ENCODE assay signal across 8 mouse cellular contexts in genomic region chr19:5016782-5017181, GRCm38 (mm10). TPM values are rescaled to one million over a fixed set of nuclear protein-coding genes. Genes with fewer than 3 reads are reported as not detected.
DNase-seq lines count a peak whose midpoint lies in the region; ATAC-seq lines count a peak whose summit lies in the region.

No protein-coding gene starts in this region.

- no peak for ATAC-seq in embryonic facial prominence, embryonic 12.5 days (ENCODE audit: insufficient number of reproducible peaks, insufficient read depth, low FRiP score, low TSS enrichment)
- ATAC-seq in limb, embryonic 12.5 days (ENCODE audit: insufficient number of reproducible peaks, insufficient read depth, low FRiP score, low TSS enrichment, low read depth): 0 out of 2 replicates have a peak, but pooled peaks have one; percentile 37
- ATAC-seq in monocyte, adult 5-6 weeks (replicated peaks; ENCODE audit: insufficient number of reproducible peaks, low FRiP score, low TSS enrichment, poor library complexity, severe bottlenecking): peak; percentile 89

- H3K9ac ChIP-seq in embryonic facial prominence, embryonic 12.5 days: no peak overlapping the region
- H3K9ac ChIP-seq in limb, embryonic 12.5 days (replicated peaks): peak overlapping the region; percentile 27; the same call in 1 of the 2 replicates

- no peaks in the 10 kb centered on the region for H3K27me3 ChIP-seq in embryonic facial prominence, embryonic 12.5 days
- no peaks in the 10 kb centered on the region for H3K27me3 ChIP-seq in limb, embryonic 12.5 days

- H3K4me3 ChIP-seq in embryonic facial prominence, embryonic 12.5 days: no peak overlapping the region
- no peak overlapping the region for H3K4me3 ChIP-seq in limb, embryonic 12.5 days (replicated peaks)

- no peaks in the 10 kb centered on the region for H3K36me3 ChIP-seq in embryonic facial prominence, embryonic 12.5 days
- no peaks in the 10 kb centered on the region for H3K36me3 ChIP-seq in limb, embryonic 12.5 days

- H3K9me3 ChIP-seq in embryonic facial prominence, embryonic 12.5 days: no peaks in the 10 kb centered on the region
- H3K9me3 ChIP-seq in limb, embryonic 12.5 days: no peaks in the 10 kb centered on the region

- 17% methylated on average over 12 of the region's 12 CpGs for WGBS in embryonic facial prominence, embryonic 12.5 days
- WGBS in limb, embryonic 12.5 days: 22% methylated on average over 12 of the region's 12 CpGs

- peak; percentile 52 for DNase-seq in layer of hippocampus, adult 9-11 months
- DNase-seq in layer of hippocampus, adult 8-10 months (ENCODE audit: low spot score in 2 of 2): no peak
- peak; percentile 60 to 71 for DNase-seq in adrenal gland, adult 18-20 months (ENCODE audit: low spot score in 2 of 2)
- peak; percentile 78 to 82 for DNase-seq in heart, postnatal 14 days
- peak; percentile 65 for DNase-seq in testis, postnatal 14 days (ENCODE audit: low spot score)

- no peak overlapping the region for H3K27ac ChIP-seq in embryonic facial prominence, embryonic 12.5 days
- peak overlapping the region; percentile 23; the same call in 1 of the 2 replicates for H3K27ac ChIP-seq in limb, embryonic 12.5 days

- H3K4me1 ChIP-seq in embryonic facial prominence, embryonic 12.5 days: peaks cover 7% of the 10 kb centered on the region; the same call in 1 of the 2 replicates
- peaks cover 9% of the 10 kb centered on the region for H3K4me1 ChIP-seq in limb, embryonic 12.5 days (replicated peaks)

- 0 out of 2 replicates have a peak overlapping the region, but pooled peaks have one; percentile 1 for H3K4me2 ChIP-seq in embryonic facial prominence, embryonic 12.5 days (replicated peaks)
- 0 out of 2 replicates have a peak overlapping the region, but pooled peaks have one; percentile 15 for H3K4me2 ChIP-seq in limb, embryonic 12.5 days

- intact Hi-C loops in heart, postnatal 14 days (cut with DNase I): loop anchor here (5.0 kb wide), 1 partner anchor 56 kb away; no protein-coding TSS in a partner anchor

RNA-seq across cellular contexts. Expression of gene Slc29a2, which starts 6.9 kb away (rescaled TPM):
- 10 to 100 TPM; 12.3 to 19.8 (median 16.3) TPM for total RNA-seq in layer of hippocampus, adult 8-10 months (2022)
- total RNA-seq in adrenal gland, adult 18-20 months (2021): 1 to 10 TPM; 2.9 to 4.5 TPM
- polyA plus RNA-seq in embryonic facial prominence, embryonic 12.5 days (2016; fragmentation: Nextera tagmentation; extraction: Ambion mirVana): 4.7 and 5.1 TPM in 2 replicates
- 10 to 100 TPM; 15.2 to 15.3 TPM for total RNA-seq in heart, postnatal 14 days (2021)
- polyA plus RNA-seq in limb, embryonic 12.5 days (2016; fragmentation: Nextera tagmentation; extraction: Ambion mirVana): 4.9 and 5.7 TPM in 2 replicates
- 0.97 TPM in 1 of 3 replicates, not detected in the others for total RNA-seq in monocyte, adult 5-6 weeks (2017)

RNA-seq across cellular contexts. Expression of gene B4gat1, which starts 21.8 kb away (rescaled TPM):
- 100 to 1,000 TPM; 107 to 119 (median 111) TPM for total RNA-seq in layer of hippocampus, adult 8-10 months (2022)
- 10 to 100 TPM; 25.9 to 31.8 TPM for total RNA-seq in adrenal gland, adult 18-20 months (2021)
- 46.4 and 48.1 TPM in 2 replicates for polyA plus RNA-seq in embryonic facial prominence, embryonic 12.5 days (2016; fragmentation: Nextera tagmentation; extraction: Ambion mirVana)
- total RNA-seq in heart, postnatal 14 days (2021): 10 to 100 TPM; 40.8 to 44.4 TPM
- polyA plus RNA-seq in limb, embryonic 12.5 days (2016; fragmentation: Nextera tagmentation; extraction: Ambion mirVana): 42.3 and 44.8 TPM in 2 replicates
- 5.1 to 6.9 TPM in 2 of 3 replicates, not detected in the other for total RNA-seq in monocyte, adult 5-6 weeks (2017)

RNA-seq across cellular contexts. Expression of gene AC124502.3, which starts 21.9 kb away (rescaled TPM):
- total RNA-seq in layer of hippocampus, adult 8-10 months (2022): 1 to 10 TPM; 4.4 to 10.0 (median 6.3) TPM
- 1 to 10 TPM in 1 of 2 experiments, under 1 TPM in 1; 0.73 to 1.5 TPM for total RNA-seq in adrenal gland, adult 18-20 months (2021)
- polyA plus RNA-seq in embryonic facial prominence, embryonic 12.5 days (2016; fragmentation: Nextera tagmentation; extraction: Ambion mirVana): 3.5 and 4.7 TPM in 2 replicates
- 1 to 10 TPM in 1 of 2 experiments, under 1 TPM in 1; 0.98 to 1.8 TPM for total RNA-seq in heart, postnatal 14 days (2021)
- 2.4 and 4.1 TPM in 2 replicates for polyA plus RNA-seq in limb, embryonic 12.5 days (2016; fragmentation: Nextera tagmentation; extraction: Ambion mirVana)
- total RNA-seq in monocyte, adult 5-6 weeks (2017): 4.3 TPM in 1 of 3 replicates, not detected in the others

RNA-seq across cellular contexts. Expression of gene Brms1, which starts 24.4 kb away (rescaled TPM):
- 10 to 100 TPM; 18.3 to 24.6 (median 20.6) TPM for total RNA-seq in layer of hippocampus, adult 8-10 months (2022)
- total RNA-seq in adrenal gland, adult 18-20 months (2021): 10 to 100 TPM; 28.4 to 29.3 TPM
- 38.4 and 45.4 TPM in 2 replicates for polyA plus RNA-seq in embryonic facial prominence, embryonic 12.5 days (2016; fragmentation: Nextera tagmentation; extraction: Ambion mirVana)
- total RNA-seq in heart, postnatal 14 days (2021): 10 to 100 TPM; 12.9 to 14.8 TPM
- polyA plus RNA-seq in limb, embryonic 12.5 days (2016; fragmentation: Nextera tagmentation; extraction: Ambion mirVana): 48.3 and 49.5 TPM in 2 replicates
- 16.6 to 60.3 TPM (median 46.3 TPM) in 3 replicates for total RNA-seq in monocyte, adult 5-6 weeks (2017)

RNA-seq across cellular contexts. Expression of gene Npas4, which starts 26.7 kb away (rescaled TPM):
- total RNA-seq in layer of hippocampus, adult 8-10 months (2022): 10 to 100 TPM in 2 of 4 experiments, 1 to 10 TPM in 2; 4.0 to 10.8 (median 8.3) TPM
- total RNA-seq in adrenal gland, adult 18-20 months (2021): under 1 TPM; 0.35 to 0.46 TPM
- 0.08 TPM in 1 of 2 replicates, not detected in the other for polyA plus RNA-seq in embryonic facial prominence, embryonic 12.5 days (2016; fragmentation: Nextera tagmentation; extraction: Ambion mirVana)
- not detected for total RNA-seq in heart, postnatal 14 days (2021)
- polyA plus RNA-seq in limb, embryonic 12.5 days (2016; fragmentation: Nextera tagmentation; extraction: Ambion mirVana): not detected in 2 replicates
- not detected in 3 replicates for total RNA-seq in monocyte, adult 5-6 weeks (2017)

Comparison
In these comparisons a context has a peak if more than half of its experiments do, and no peak if none do; other contexts are left out.
1. DNase-seq: peak in layer of hippocampus, adult 9-11 months (single experiment), adrenal gland, adult 18-20 months (2 of 2), heart, postnatal 14 days (2 of 2) and testis, postnatal 14 days (single experiment); none in layer of hippocampus, adult 8-10 months (0 of 2).